Mouse (Mus musculus) spleen, adult 2 months (tissue): ENCODE measurements around the gene Mkrn3.

Experiments used
- CTCF ChIP-seq: fragments of 200-500 bp; IDR thresholded peaks from 2 replicates; pipeline ENCODE4 v1.5.1; 2011; ENCODE audit warnings: mild to moderate bottlenecking, inconsistent platforms; ENCODE audit not compliant: insufficient read depth, insufficient read length, insufficient replicate concordance; ENCODE audit errors: extremely low read depth
- POLR2A ChIP-seq: fragments of 200-500 bp; IDR thresholded peaks from 2 replicates; pipeline ENCODE4 v1.6.1; 2011; ENCODE audit warnings: low read depth, low read length, inconsistent platforms

DNA sequence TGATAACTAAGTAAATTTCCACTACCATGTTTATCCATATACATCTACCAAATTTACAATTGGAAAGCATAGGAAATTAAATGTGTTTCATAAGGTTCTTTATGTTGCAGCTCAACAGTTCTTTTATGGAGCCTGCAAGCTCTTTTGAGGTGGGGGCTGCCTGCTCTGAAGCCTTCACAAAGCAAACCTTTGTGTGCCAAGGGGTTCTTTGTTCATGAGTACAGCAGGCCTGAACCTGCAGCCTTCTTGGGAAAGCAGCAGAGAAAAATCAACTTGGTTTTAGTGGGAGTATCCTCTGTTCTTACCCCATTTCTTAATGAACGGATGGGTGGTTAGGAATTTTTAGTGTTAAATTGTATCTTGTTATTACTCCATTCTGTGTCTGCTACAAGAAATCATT lies 4.7 kb downstream of the Mkrn3 start:
- TF ChIP-seq CTCF, result no peak
- no peak for TF ChIP-seq POLR2A
